Mouse (Mus musculus) midbrain, embryonic 13.5 days (tissue): ENCODE results near the gene Slamf9. TPM values are rescaled to one million over a fixed set of nuclear protein-coding genes. Genes with fewer than 3 reads are reported as not detected.

Experiments used
- ATAC-seq: fragments of 200-750 bp; cut with Nextera tagmentation; 2 replicates; pipeline ENCODE4 v1.8.0; 2017; ENCODE audit warnings: mild to moderate bottlenecking, moderate TSS enrichment, moderate library complexity
- H3K27ac ChIP-seq: fragments of 300-500 bp; sonication (generic); 2 replicates; pipeline ENCODE4 v1.5.1; 2015; ENCODE audit warnings: inconsistent platforms, mild to moderate bottlenecking, moderate library complexity
- H3K27me3 ChIP-seq: fragments of 300-500 bp; sonication (generic); 2 replicates; pipeline ENCODE4 v1.6.1; 2015; ENCODE audit warnings: mild to moderate bottlenecking, inconsistent platforms
- H3K36me3 ChIP-seq: fragments of 300-500 bp; sonication (generic); 2 replicates; pipeline ENCODE4 v1.6.1; 2015; ENCODE audit warnings: mild to moderate bottlenecking, inconsistent platforms
- H3K4me1 ChIP-seq: fragments of 300-500 bp; sonication (generic); replicated peaks from 2 replicates; pipeline ENCODE4 v1.6.1; 2015; ENCODE audit warnings: inconsistent platforms
- H3K4me2 ChIP-seq: fragments of 300-500 bp; sonication (generic); replicated peaks from 2 replicates; pipeline ENCODE4 v1.6.1; 2015; ENCODE audit warnings: moderate library complexity, mild to moderate bottlenecking, inconsistent platforms
- H3K4me3 ChIP-seq: fragments of 300-500 bp; sonication (generic); replicated peaks from 2 replicates; pipeline ENCODE4 v1.5.1; 2015; ENCODE audit warnings: mild to moderate bottlenecking, inconsistent platforms
- H3K9ac ChIP-seq: fragments of 300-500 bp; sonication (generic); replicated peaks from 2 replicates; pipeline ENCODE4 v1.6.1; 2015; ENCODE audit warnings: mild to moderate bottlenecking, inconsistent platforms
- H3K9me3 ChIP-seq: fragments of 300-500 bp; sonication (generic); 2 replicates; pipeline ENCODE4 v1.6.1; 2016; ENCODE audit warnings: mild to moderate bottlenecking, inconsistent platforms
- WGBS: fragments of 180-500 bp; shearing (Covaris S2); methylation state at CpG from one replicate; pipeline ENCODE4 v1.1.7; 2015; 5-methylcytosine and 5-hydroxymethylcytosine counted together
- polyA plus RNA-seq: library from polyadenylated mRNA; unstranded; fragments of >200 nt; fragmentation: Nextera tagmentation; extraction: Ambion mirVana; gene quantifications from 2 replicates; pipeline ENCODE4 v1.2.1, GENCODE M21; 2015

Slamf9 gene
- polyA plus RNA-seq, 1 experiment from 2014 or later, result 0.31 TPM

- Histone ChIP-seq H3K4me2 (peak overlapping the region; percentile 97), H3K4me3 (peak overlapping the region; percentile 72), H3K36me3 (peaks cover 20% of the 10 kb centered on the region), H3K9me3 (no peaks in the 10 kb centered on the region), H3K4me1 (peaks cover 72% of the 10 kb centered on the region), H3K27ac (peak overlapping the region; percentile 77; the same call in 1 of the 2 replicates), H3K9ac (peak overlapping the region; percentile 85), H3K27me3 (peaks cover 9% of the 10 kb centered on the region; the same call in 1 of the 2 replicates)
- no peak for ATAC-seq
- 25% methylated on average over 11 of the region's 11 CpGs for WGBS
Observed at GRCm38 (mm10) chr1:172484236-172484635, 9.1 kb downstream of the Slamf9 start.

- Histone ChIP-seq H3K9me3 (no peaks in the 10 kb centered on the region), H3K36me3 (peaks cover 24% of the 10 kb centered on the region), H3K27me3 (peaks cover 9% of the 10 kb centered on the region; the same call in 1 of the 2 replicates), H3K27ac (peak overlapping the region; percentile 77; the same call in 1 of the 2 replicates), H3K4me3 (peak overlapping the region; percentile 72), H3K4me1 (peaks cover 73% of the 10 kb centered on the region), H3K4me2 (peak overlapping the region; percentile 97), H3K9ac (peak overlapping the region; percentile 85)
- no peak for ATAC-seq
- 34% methylated on average over 13 of the region's 13 CpGs for WGBS
Observed at GRCm38 (mm10) chr1:172484671-172485070, 9.5 kb downstream of the Slamf9 start.

- H3K27ac ChIP-seq, result peak overlapping the region; percentile 69
- WGBS, result 10% methylated on average over 6 of the region's 6 CpGs
- ATAC-seq, result no peak
Observed at GRCm38 (mm10) chr1:172485821-172486220, 10.7 kb downstream of the Slamf9 start.

GRCm38 (mm10) chr1:172486236-172486635 lies 11.1 kb downstream of the Slamf9 start:
- H3K27me3 ChIP-seq, result no peaks in the 10 kb centered on the region
- peaks cover 32% of the 10 kb centered on the region for H3K36me3 ChIP-seq
- no peaks in the 10 kb centered on the region for H3K9me3 ChIP-seq
- H3K27ac ChIP-seq, result peak overlapping the region; percentile 69
- peak; percentile 1; the same call in 1 of the 2 replicates for ATAC-seq
- peaks cover 75% of the 10 kb centered on the region for H3K4me1 ChIP-seq
- H3K4me2 ChIP-seq, result peak overlapping the region; percentile 97
- H3K9ac ChIP-seq, result peak overlapping the region; percentile 61
- 3% methylated on average over 4 of the region's 4 CpGs for WGBS
- peak overlapping the region; percentile 72 for H3K4me3 ChIP-seq

More at GRCm38 (mm10) chr1:172485821-172486220, 10.7 kb downstream of the Slamf9 start:
- Histone ChIP-seq H3K4me2 (peak overlapping the region; percentile 97), H3K27me3 (peaks cover 4% of the 10 kb centered on the region; the same call in 1 of the 2 replicates), H3K9ac (peak overlapping the region; percentile 61), H3K4me3 (peak overlapping the region; percentile 72), H3K4me1 (peaks cover 79% of the 10 kb centered on the region), H3K36me3 (peaks cover 28% of the 10 kb centered on the region), H3K9me3 (no peaks in the 10 kb centered on the region)

GRCm38 (mm10) chr1:172486651-172487050 lies 11.5 kb downstream of the Slamf9 start:
- Histone ChIP-seq H3K27ac (peak overlapping the region; percentile 69; the same call in 1 of the 2 replicates), H3K4me3 (peak overlapping the region; percentile 72), H3K27me3 (no peaks in the 10 kb centered on the region), H3K9ac (peak overlapping the region; percentile 61), H3K9me3 (no peaks in the 10 kb centered on the region), H3K4me2 (peak overlapping the region; percentile 97), H3K4me1 (peaks cover 71% of the 10 kb centered on the region), H3K36me3 (peaks cover 36% of the 10 kb centered on the region)
- ATAC-seq, result no peak
- 12% methylated on average over 5 of the region's 5 CpGs for WGBS

GRCm38 (mm10) chr1:172487859-172488258 lies 12.7 kb downstream of the Slamf9 start:
- H3K36me3 ChIP-seq, result peaks cover 47% of the 10 kb centered on the region
- H3K27ac ChIP-seq, result no peak overlapping the region
- H3K27me3 ChIP-seq, result no peaks in the 10 kb centered on the region
- WGBS, result 83% methylated on average over 4 of the region's 4 CpGs
- peaks cover 69% of the 10 kb centered on the region for H3K4me1 ChIP-seq
- ATAC-seq, result no peak
- no peaks in the 10 kb centered on the region for H3K9me3 ChIP-seq
- peak overlapping the region; percentile 61; the same call in 1 of the 2 replicates for H3K9ac ChIP-seq
- H3K4me3 ChIP-seq, result no peak overlapping the region
- peak overlapping the region; percentile 97; the same call in 1 of the 2 replicates for H3K4me2 ChIP-seq

- Histone ChIP-seq H3K4me3 (no peak overlapping the region), H3K27ac (no peak overlapping the region), H3K9ac (0 out of 2 replicates have a peak overlapping the region, but pooled peaks have one; percentile 12), H3K9me3 (no peaks in the 10 kb centered on the region), H3K4me2 (no peak overlapping the region), H3K27me3 (no peaks in the 10 kb centered on the region), H3K4me1 (peaks cover 59% of the 10 kb centered on the region), H3K36me3 (peaks cover 57% of the 10 kb centered on the region)
- WGBS, result 76% methylated on average over 7 of the region's 7 CpGs
- ATAC-seq, result no peak
Observed at GRCm38 (mm10) chr1:172488831-172489230, 13.7 kb downstream of the Slamf9 start.

GRCm38 (mm10) chr1:172489585-172490250 lies 14.6 kb downstream of the Slamf9 start:
- Histone ChIP-seq H3K27me3 (no peaks in the 10 kb centered on the region), H3K9ac (peak overlapping the region; percentile 39; the same call in 1 of the 2 replicates), H3K4me1 (peaks cover 50% of the 10 kb centered on the region), H3K36me3 (peaks cover 66% of the 10 kb centered on the region), H3K4me3 (peak overlapping the region; percentile 20; the same call in 1 of the 2 replicates), H3K9me3 (no peaks in the 10 kb centered on the region), H3K27ac (0 out of 2 replicates have a peak overlapping the region, but pooled peaks have one; percentile 14), H3K4me2 (peak overlapping the region; percentile 36)
- peak; percentile 28 for ATAC-seq
- WGBS, result 68% methylated on average over 12 of the region's 12 CpGs

GRCm38 (mm10) chr1:172490261-172490661 lies 15.1 kb downstream of the Slamf9 start:
- peak overlapping the region; percentile 39; the same call in 1 of the 2 replicates for H3K9ac ChIP-seq

GRCm38 (mm10) chr1:172492047-172492446 lies 16.9 kb downstream of the Slamf9 start:
- Histone ChIP-seq H3K27me3 (0 out of 2 replicates have a peak, but pooled peaks cover under 1% of the 10 kb centered on the region), H3K36me3 (peaks cover 89% of the 10 kb centered on the region), H3K4me3 (no peak overlapping the region), H3K4me1 (peaks cover 27% of the 10 kb centered on the region), H3K9ac (no peak overlapping the region), H3K9me3 (no peaks in the 10 kb centered on the region), H3K27ac (no peak overlapping the region), H3K4me2 (no peak overlapping the region)
- no peak for ATAC-seq
- 96% methylated on average over 8 of the region's 8 CpGs for WGBS

More at GRCm38 (mm10) chr1:172490261-172490661, 15.1 kb downstream of the Slamf9 start:
- Histone ChIP-seq H3K27me3 (no peaks in the 10 kb centered on the region), H3K4me1 (peaks cover 45% of the 10 kb centered on the region), H3K27ac (peak overlapping the region; percentile 14; the same call in 1 of the 2 replicates), H3K36me3 (peaks cover 71% of the 10 kb centered on the region), H3K9me3 (no peaks in the 10 kb centered on the region), H3K4me3 (peak overlapping the region; percentile 20), H3K4me2 (peak overlapping the region; percentile 36)
- ATAC-seq, result peak; percentile 40
- WGBS, result 10% methylated on average over 10 of the region's 10 CpGs

GRCm38 (mm10) chr1:172493516-172493915 lies 18.4 kb downstream of the Slamf9 start:
- no peak for ATAC-seq
- Histone ChIP-seq H3K4me1 (peaks cover 12% of the 10 kb centered on the region), H3K27ac (no peak overlapping the region), H3K27me3 (peaks cover 15% of the 10 kb centered on the region), H3K36me3 (peaks cover 90% of the 10 kb centered on the region), H3K9me3 (no peaks in the 10 kb centered on the region), H3K9ac (no peak overlapping the region), H3K4me2 (no peak overlapping the region), H3K4me3 (no peak overlapping the region)
- 65% methylated on average over 6 of the region's 6 CpGs for WGBS

- ATAC-seq, result no peak
- H3K27me3 ChIP-seq, result peaks cover 40% of the 10 kb centered on the region
- 83% methylated on average over 17 of the region's 17 CpGs for WGBS
- peaks cover 17% of the 10 kb centered on the region for H3K4me1 ChIP-seq
- H3K27ac ChIP-seq, result no peak overlapping the region
- no peak overlapping the region for H3K9ac ChIP-seq
- no peak overlapping the region for H3K4me3 ChIP-seq
- H3K9me3 ChIP-seq, result no peaks in the 10 kb centered on the region
- peaks cover 75% of the 10 kb centered on the region for H3K36me3 ChIP-seq
- no peak overlapping the region for H3K4me2 ChIP-seq
Observed at GRCm38 (mm10) chr1:172496030-172496429, 20.9 kb downstream of the Slamf9 start.
